Mouse (Mus musculus) activated CD4-positive, CD25-positive, alpha-beta regulatory T cell, adult 4 months (primary cell): ENCODE measurements around the gene Mapk14. TPM values are rescaled to one million over a fixed set of nuclear protein-coding genes. Genes with fewer than 3 reads are reported as not detected.

ENCODE experiments used
- ATAC-seq: one replicate; pipeline ENCODE4 v1.8.0; 2017
- polyA plus RNA-seq, 2 experiments: library from polyadenylated mRNA; unstranded; fragments of 100-300 nt; shearing (Covaris generic); gene quantifications; one replicate each; pipeline ENCODE4 v1.2.1; 2017

The Mapk14 gene
- polyA plus RNA-seq = 10 to 100 TPM; 17.5 to 22.4 TPM

- peak; percentile 96 for ATAC-seq
Observed at GRCm38 (mm10) chr17:28690776-28691686, at the start of gene Mapk14. TSS of gene Mapk14 (plus strand) at chr17:28691329.

GRCm38 (mm10) chr17:28643697-28644096 is 47.4 kb upstream of the Mapk14 start:
- ATAC-seq = no peak

GRCm38 (mm10) chr17:28644112-28644511 is 47.0 kb upstream of the Mapk14 start:
- no peak for ATAC-seq

GRCm38 (mm10) chr17:28646221-28646620 is 44.9 kb upstream of the Mapk14 start:
- ATAC-seq = no peak

GRCm38 (mm10) chr17:28648607-28649370 is 42.3 kb upstream of the Mapk14 start:
- ATAC-seq = peak; percentile 59

- ATAC-seq = no peak
Observed at GRCm38 (mm10) chr17:28650268-28650667, 40.9 kb upstream of the Mapk14 start.

GRCm38 (mm10) chr17:28657936-28658335 is 33.2 kb upstream of the Mapk14 start:
- peak; percentile 54 for ATAC-seq

GRCm38 (mm10) chr17:28659564-28659963 is 31.6 kb upstream of the Mapk14 start:
- ATAC-seq = no peak

GRCm38 (mm10) chr17:28682311-28683084 is 8.6 kb upstream of the Mapk14 start:
- no peak for ATAC-seq

GRCm38 (mm10) chr17:28683601-28684000 is 7.5 kb upstream of the Mapk14 start:
- ATAC-seq = no peak

GRCm38 (mm10) chr17:28684631-28685030 is 6.5 kb upstream of the Mapk14 start:
- ATAC-seq = no peak

GRCm38 (mm10) chr17:28687354-28687753 is 3.8 kb upstream of the Mapk14 start:
- ATAC-seq = no peak

GRCm38 (mm10) chr17:28689586-28690283 is 1.4 kb upstream of the Mapk14 start, which contains the start of gene Slc26a8:
TSS of gene Slc26a8 (minus strand) at chr17:28690233.
- no peak for ATAC-seq

GRCm38 (mm10) chr17:28691687-28692340 is 685 bp downstream of the Mapk14 start:
- ATAC-seq = no peak

GRCm38 (mm10) chr17:28692341-28692710 is 1.2 kb downstream of the Mapk14 start:
- peak; percentile 19 for ATAC-seq

- no peak for ATAC-seq
Observed at GRCm38 (mm10) chr17:28693086-28693485, 2.0 kb downstream of the Mapk14 start.

- no peak for ATAC-seq
Observed at GRCm38 (mm10) chr17:28694078-28694477, 2.9 kb downstream of the Mapk14 start.

GRCm38 (mm10) chr17:28694832-28695231 is 3.7 kb downstream of the Mapk14 start:
- ATAC-seq = no peak

- no peak for ATAC-seq
Observed at GRCm38 (mm10) chr17:28696641-28697040, 5.5 kb downstream of the Mapk14 start.

GRCm38 (mm10) chr17:28697290-28698195 is 6.4 kb downstream of the Mapk14 start:
- ATAC-seq = peak; percentile 65
